Mouse (Mus musculus) lung, postnatal 4 days (tissue): ENCODE data around the gene 9530003J23Rik.
"Not testable (repeated sequence)": the region's sequence is repeated elsewhere in the genome, so short reads cannot be mapped to it uniquely, and the experiment has no call there.

Experiments
- DNase-seq, 2 experiments: peaks; one replicate each; pipeline ENCODE4 v3.0.0; 2021

9530003J23Rik gene

DNA sequence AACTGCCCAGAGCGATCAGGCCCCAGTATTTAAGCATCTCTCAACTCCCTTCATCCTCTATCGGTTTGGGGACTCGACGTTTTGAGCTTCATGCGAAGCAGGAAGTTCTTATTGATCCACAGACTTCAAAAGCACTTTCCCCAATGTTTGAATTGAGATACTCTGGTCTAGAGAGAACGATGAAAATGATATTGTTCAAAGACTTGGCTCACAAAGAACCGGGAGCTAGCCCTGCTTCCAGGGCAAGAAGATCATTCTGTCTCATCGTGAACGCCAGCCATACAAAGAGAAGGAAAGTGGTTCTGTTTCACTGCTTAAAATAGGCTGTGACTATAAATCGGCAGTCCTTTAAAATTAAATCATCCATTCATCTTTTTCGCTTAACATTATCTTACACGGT lies at the start of gene 9530003J23Rik:
Gene 9530003J23Rik (minus strand): TSS at position 101 of the 400 bp plus-strand sequence.
- no peak for DNase-seq

DNA sequence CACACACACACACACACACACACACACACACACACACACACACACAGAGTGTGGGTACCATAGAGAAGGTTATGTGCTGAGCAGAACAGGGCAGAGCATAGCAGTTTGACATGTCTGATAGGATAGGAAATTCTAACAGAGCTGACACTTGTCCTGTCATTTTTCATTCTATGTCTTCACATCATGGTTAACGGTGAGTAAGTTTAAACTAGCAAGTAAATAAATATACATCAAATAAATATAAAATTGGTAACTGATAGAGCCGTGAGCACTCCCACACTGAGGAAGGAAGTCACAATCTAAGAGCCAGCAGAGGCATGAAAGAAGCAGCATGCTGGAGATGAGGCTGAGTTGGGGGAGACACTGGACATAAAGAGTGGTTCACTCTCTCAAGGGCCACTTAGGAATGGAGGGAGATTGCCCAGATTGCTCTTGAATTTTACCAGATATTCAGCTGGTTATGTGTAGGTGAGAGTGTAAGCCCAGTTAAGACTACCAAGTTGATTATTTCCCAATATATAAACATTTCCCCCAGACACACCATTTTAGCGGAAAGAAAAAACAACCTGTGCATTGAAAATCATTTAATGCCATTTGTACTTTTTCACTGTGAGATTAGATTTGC lies 48.8 kb upstream of the 9530003J23Rik start:
- no peak for DNase-seq

DNA sequence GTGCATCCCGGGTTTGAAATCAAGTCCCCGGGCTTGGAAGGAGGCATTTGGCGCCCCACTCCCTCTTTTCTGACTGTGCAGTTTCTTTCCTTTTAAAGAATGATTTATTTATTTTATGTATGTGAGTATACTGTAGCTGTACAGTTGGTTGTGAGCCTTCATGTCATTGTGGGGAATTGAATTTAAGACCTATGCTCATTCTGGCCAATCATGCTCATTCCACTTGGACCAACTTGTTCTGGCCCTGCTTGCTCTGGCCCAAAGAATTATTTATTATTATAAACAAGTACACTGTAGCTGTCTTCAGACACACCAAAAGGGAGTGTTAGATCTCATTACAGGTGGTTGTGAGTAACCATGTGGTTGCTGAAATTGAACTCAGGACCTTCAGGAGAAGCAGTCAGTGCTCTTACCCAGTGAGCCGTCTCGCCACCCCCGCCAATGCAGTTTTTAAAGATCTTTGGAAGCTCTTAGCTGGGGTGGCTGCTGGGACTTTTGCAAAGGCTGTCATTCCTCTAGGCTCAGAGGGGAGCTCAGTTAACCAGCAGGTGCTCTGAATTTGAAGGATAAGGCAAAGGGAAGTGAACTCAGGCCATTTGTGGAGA lies 48.0 kb upstream of the 9530003J23Rik start:
- no peak for DNase-seq

DNA sequence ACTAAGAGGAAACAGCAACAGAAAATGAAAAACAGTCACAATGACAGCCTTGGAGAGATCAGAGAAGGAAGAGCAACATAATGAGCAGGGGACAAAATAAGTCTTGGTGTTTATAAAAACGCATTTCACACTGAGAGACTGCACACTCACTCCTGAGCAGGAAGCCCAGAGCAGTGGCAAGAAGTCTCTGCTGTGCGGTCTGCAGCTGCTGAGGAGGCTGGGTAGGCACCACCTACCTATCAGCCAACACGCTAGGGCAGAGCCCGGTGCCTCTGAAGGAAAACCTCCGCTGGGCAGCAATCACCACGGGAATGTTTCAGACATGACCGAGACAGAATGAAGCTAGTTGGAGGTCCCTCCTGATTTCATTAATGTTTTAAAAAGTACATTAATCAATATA lies 47.1 kb upstream of the 9530003J23Rik start:
- DNase-seq = not testable (repeated sequence)

DNA sequence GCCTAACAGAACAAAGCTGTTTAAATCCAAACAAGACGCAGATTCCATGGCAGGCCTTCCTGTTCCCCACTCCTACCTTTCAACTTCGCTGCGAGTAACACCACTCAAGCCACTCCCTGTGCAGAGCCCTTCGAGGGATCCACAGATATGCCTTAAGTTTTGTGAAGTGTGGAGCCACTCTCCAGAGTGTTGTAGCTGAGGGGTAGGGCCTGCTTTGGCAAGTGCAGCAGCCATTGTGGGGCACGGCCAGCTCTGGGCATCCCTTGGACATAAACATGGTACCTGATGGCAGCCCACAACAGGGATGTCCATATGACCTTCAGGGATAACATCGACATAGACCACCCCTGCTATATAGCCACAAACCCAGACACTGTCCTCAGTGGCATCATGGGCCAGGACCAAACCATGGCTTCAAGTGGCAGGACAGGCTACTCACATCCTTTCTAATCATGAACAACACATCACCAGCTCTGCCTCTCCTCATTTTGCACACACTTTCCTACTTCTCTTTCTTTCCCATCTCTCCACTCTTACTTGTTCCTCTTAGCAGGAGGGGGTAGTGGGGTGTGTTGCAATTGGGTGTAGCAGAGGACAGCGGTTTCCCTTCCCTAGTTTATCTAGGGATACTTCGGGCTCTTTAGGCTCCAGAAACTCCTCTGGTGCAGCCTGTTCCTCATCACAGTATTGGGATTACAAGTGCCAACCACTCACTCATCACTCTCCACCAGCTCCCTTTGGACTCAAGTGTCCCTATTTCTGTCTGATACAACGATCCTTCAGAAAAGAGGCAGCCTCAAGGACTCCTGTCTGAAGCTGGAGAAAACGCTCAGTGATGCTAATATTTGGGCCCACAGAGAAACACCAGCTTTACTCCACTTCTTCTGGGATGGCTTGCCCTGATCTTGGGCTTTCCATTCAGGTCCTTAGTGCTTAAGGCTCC lies 46.3 kb upstream of the 9530003J23Rik start:
- no peak for DNase-seq

DNA sequence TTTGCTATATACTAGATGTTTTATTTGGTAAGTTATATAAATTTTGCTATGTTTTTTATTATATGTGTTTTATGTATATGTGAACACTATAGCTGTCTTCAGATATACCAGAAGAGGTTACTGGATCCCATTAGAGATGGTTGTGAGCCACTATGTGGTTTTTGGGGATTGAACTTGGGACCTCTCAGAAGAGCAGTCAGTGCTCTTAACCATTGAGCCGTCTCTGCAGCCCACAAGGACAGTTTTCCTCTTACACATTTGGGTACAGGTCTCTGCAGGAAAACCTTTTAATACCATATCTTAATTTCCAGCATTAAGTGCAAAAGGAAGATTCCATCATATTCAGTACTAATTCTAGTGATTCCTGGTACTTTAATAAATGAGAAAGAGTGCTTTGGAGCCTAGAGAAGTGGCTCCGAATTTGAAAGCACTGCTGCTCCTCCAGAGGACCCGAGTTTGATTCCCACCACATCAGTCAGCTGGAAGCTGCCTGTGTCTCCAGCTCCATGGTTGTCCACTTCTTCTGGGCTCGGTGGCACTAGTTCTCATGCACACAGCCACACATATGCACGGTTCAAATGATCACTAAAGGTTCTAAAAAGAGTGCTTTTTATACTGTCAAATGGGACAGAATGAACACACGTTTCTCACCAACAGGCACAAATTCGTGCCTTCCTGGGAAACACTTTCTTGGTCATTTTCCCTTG lies 45.5 kb upstream of the 9530003J23Rik start:
- no peak for DNase-seq

DNA sequence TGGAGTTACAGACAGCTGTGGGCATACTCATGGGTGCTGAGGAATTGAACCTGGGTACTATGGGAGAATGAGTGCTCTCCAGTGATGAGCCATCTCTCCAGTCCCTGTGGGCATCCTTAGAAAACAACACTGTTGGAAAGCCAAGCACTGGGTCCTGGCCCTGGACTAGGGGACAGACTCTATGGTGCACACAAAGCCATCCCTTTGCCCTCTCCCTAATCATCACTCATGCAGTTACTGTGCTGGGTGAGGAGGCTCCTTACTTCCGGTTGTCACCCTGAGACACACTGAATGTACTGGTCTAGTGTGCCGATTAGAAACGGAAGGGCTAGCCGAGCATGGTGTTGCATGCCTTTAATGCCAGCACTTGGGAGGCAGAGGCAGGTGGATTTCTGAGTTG lies 44.7 kb upstream of the 9530003J23Rik start:
- DNase-seq = not testable (repeated sequence)

DNA sequence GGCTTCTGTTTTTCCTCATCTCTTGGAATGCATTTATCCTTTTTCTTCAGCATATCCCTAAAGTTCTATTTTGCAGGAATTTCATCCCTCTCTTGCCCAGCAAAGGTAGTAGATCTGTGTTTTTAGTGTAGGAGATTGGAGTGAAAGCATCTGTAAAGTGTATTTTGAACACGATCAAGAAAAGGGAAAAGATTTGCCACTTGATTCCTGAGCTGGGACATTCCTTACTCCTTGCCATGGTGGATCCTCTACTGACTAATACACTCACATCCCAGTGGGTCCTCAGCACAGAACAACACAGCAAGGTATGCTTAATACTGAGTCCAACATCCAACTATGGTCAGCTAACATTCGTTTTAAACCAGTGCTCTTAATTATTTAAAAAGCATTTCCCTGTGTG lies 44.0 kb upstream of the 9530003J23Rik start:
- DNase-seq = no peak

DNA sequence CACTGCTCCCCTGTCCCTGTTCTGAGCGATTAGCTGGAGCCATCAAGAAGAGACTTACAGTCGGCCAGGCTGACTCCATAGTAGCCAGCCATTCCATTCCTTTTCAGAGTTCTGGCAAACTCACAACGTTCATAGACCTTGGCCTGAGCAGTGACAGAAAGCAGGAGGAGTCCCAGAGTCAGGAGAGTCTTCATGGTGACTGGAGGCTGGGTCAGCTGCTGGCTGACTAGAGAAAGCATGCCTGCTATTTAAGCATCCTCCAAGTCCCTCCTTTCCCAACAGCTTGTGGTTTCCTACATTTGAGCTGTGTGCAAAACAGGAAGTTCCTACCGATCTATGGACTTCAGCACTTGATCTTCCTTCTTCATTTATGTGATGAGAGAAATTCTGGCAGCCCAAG lies 43.5 kb upstream of the 9530003J23Rik start, which contains the start of gene Lyz2:
Gene Lyz2 (minus strand): TSS at position 273 of the 400 bp plus-strand sequence.
- DNase-seq = peak; percentile 51 to 63

DNA sequence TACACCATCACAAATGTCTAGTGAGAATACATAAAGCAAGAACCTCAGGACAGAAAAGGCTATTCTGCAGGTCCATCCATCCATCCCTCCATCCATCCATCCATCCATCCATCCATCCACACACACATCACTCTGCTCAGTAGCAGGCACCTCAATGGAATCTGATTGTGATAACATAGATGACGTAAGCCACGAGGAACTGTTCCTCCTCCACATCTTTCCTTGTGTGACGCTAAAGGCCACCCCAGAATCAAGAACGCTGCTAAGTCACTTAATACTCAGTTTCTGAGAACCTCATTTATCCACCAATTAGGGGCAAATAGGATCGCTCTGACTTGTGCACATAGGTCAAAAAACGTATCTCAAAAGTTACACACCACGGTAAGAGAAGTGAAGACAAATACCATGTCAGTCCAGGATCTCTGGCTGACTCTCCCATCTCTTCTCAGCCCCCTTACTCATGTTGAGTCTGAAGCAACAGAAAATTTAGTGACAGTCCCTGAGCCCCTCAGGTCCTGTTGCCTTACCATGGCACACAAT lies 42.9 kb upstream of the 9530003J23Rik start:
- DNase-seq = no peak

DNA sequence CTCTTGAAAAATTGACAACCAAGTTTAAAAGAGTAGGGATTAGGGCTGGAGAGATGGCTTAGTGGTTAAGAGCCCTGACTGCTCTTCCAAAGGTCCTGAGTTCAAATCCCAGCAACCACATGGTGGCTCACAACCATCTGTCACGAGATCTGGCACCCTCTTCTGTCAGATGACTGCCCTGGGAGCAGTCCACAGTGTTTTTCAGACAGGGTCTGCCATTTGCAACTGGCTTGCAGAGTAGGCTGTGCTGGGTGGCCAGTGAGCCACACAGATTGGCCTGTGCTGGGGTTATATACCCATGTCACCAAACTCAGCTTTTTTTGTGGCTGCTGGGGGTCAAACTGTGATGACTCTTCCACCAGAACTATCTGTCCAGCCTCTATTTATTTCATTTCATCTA lies 41.5 kb upstream of the 9530003J23Rik start:
- peak in 1 of 2 experiments; percentile 34 for DNase-seq

DNA sequence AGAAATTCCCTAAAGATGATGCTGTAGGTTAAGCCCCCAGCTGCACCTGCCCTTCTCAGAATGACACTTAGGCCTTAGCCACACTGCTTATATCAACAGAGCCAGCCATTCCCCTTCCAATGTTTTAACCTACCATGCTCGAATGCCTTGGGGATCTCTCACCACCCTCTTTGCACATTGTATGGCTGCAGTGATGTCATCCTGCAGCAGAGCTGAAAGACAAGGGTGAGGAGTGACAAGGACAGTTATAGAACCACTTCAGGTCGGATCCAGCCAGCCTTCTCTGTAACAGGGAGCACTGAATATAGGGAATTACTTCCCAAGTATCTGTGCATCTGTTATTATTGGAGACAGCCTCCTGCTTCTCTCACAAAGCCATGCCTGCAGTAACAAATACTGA lies 40.0 kb upstream of the 9530003J23Rik start:
- not testable (repeated sequence) for DNase-seq

DNA sequence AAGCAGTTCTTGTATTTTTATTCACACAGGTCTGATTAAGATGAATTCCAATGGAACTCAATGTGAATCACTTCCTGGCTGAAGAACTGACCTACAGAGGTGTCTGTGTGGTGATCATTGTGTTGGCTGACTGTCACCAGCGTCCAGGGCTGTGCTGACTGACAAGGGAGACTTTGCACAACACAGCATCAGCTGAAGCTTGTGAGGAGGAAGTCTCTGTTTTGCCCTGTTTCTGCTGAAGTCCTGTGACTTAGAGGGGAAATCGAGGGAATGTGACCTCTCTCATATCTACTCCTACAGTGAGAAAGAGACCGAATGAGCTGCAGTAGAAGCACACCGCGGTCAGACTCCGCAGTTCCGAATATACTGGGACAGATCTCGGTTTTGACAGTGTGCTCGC lies 39.3 kb upstream of the 9530003J23Rik start:
- peak in 1 of 2 experiments; percentile 40 for DNase-seq

DNA sequence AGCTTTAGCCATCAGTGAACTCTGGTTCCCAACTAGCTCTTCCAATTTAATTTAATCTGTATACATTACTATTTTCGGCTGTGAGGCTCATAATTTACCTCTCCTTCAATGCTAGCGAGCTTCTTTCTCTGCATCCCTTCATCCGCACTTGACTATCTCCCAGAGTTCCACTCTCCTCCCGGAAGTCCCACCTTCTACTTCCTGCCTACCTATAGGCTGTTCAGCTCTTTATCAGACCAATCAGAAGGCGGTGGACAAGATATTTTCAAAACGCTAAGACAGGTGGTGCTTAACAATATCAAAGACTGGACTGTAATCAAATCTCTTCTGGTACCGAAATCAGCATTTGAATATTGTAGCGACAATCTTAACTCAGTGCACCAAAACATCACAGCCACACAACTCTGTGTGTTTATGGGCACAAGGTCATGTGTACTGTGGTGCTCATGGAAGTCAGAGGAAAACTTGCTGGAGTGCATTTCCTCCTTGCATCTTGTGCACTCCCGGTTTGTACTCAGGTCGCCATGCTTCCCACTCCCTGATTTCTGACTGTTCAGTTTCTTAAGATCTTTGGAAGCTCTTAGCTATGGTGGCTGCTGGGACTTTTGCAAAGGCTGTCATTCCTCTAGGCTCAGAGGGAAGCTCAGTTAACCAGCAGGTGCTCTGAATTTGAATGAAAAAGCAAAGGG lies 37.3 kb upstream of the 9530003J23Rik start:
- DNase-seq = no peak

DNA sequence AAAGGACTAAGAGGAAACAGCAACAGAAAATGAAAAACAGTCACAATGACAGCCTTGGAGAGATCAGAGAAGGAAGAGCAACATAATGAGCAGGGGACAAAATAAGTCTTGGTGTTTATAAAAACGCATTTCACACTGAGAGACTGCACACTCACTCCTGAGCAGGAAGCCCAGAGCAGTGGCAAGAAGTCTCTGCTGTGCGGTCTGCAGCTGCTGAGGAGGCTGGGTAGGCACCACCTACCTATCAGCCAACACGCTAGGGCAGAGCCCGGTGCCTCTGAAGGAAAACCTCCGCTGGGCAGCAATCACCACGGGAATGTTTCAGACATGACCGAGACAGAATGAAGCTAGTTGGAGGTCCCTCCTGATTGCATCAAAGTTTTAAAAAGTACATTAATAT lies 36.1 kb upstream of the 9530003J23Rik start:
- not testable (repeated sequence) for DNase-seq

DNA sequence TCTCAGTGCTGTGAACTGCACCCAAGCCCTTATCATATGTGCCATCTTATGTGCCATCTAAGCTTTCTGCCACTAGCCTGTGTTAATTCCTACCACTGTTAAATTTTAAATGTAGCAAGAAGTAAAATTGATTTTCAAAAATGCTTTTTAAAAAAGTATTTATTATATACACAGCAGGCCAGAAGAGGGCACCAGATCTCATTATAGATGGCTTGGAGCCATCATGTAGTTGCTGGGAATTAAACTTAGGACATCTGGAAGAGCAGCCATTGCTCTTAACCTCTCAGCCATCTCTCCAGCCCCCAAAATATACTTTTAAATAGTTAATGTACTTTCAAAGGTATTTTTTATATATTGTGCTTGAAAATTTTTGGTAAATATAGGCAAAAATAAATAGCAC lies 33.5 kb upstream of the 9530003J23Rik start:
- DNase-seq = no peak

DNA sequence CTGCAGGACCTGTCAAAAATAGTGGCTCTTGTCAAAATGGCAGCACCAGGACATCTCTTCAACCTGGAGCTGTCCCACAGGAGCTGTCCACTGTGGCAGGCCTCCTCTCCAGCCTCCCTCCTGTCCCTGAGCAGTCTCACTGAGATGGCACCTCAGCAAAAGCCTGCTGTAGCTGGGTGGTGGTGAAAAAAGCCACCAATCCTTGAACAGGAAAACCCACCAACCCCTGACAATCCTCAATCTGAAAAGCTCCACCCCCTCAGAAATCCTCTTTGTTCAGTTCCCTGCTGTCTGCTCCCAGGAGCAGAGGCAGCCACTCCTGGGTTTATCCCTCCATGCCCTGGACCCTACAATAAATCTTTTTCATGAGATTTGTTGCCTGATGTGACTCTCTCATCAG lies 21.4 kb upstream of the 9530003J23Rik start:
- DNase-seq = no peak

DNA sequence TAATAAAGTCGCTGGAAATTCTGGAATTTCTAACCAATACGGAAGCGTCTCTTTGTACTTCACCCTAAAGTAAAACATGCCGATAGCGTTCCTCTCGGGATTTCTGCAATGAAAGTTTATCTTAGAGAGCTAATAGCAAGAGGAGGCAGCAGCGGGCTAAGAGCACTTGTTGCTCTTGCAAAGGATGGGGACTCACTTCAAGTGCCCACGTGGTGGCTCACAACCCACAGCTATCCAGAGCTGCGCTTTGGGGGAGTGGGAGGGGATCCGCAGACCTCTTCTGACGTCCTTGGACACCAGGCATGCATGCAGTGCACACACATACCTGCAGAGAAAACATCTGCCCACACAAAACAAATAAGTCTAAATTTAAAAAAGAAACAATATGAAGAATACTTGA lies 2.6 kb downstream of the 9530003J23Rik start:
- DNase-seq = peak; percentile 57 to 78

DNA sequence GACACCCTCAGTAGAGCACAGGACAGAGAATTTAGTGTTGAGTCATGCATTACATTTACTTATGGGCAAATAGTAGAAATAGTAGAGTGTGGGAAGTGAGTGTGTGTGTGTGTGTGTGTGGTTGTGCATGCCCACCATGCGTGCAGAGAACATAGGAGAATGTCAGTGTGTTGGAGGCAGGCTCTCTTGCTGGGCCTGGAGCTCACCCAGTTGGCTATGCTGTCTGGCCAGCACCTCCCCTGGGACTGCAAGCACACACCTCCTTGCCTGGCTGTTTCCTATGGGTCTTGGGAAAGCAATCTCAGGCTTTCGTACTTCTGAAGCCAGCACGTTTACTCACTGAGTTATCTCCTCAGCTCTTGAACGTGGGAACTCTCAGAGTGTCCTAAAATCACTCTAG lies 3.7 kb downstream of the 9530003J23Rik start:
- DNase-seq = peak; percentile 27 to 66

DNA sequence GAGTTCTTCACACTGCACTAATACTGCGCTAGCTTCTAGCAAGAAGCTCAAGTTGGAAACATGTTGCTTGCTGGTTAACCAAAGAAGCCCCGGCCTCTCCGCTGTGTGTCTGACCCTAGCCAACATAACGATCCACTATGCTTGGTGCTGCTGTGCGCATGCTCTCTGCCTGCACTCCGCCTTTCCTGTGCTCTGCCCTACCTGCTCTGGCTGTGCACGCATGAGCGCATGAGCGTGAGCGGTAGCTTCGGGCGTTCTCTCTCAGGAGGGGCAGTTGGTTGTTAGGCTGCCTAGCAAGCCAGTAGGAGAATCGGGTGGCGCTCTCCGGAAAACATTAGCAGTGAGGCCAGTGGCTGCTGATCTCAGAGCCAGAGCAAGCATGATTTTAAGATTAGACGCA lies 8.7 kb downstream of the 9530003J23Rik start:
- DNase-seq = no peak

DNA sequence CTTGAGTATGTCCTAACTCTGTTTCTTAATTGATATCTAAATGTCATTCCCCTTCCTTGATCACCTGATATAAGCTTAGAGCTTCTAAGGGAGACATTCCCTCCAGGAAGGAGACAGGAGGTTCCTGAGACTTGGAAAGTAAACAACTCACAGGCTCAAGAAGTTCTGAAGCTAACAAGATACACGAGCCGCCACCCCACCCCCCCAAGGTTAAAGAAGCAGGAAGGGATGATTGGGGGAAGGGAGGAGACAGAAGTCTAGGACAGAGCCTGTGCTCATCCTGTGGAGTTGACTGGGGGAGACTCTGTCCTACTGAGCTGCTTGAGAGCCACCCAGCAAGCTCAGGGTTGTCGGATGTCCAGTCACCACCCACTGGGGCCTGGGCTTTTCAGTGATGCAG lies 12.5 kb downstream of the 9530003J23Rik start:
- no peak for DNase-seq

DNA sequence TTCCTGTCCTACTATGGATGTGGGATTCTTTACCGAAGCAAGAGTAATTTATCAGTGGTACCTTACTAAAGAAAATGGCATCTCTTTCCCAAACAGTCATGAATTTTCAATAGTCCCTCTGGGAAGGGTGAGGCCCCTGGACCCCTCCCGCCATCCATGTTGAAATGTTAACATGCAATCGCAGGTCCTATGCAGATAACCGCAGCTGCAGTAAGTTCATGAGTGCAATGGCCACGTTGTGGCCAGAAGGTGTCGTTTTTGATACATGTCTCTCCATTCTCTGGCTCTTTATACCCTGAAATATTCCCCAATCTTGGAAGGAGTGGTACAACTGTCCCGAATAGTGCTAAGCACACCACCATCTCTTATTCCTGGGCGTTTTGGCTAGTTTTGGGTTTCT lies 13.4 kb downstream of the 9530003J23Rik start:
- no peak for DNase-seq
